Mouse (Mus musculus): ENCODE data around the gene Knstrn.

The Knstrn gene

GRCm38 (mm10) chr2:118899981-118900825 is 86.4 kb downstream of the Knstrn start, which contains the start of gene Bahd1:
Gene Bahd1 (plus strand): TSS chr2:118900377.
- peak; percentile 75 for DNase-seq (ENCODE audit: low spot score)

- DNase-seq (ENCODE audit: low spot score), result no peak
Observed at GRCm38 (mm10) chr2:118900826-118901140, 87.0 kb downstream of the Knstrn start.

- DNase-seq (ENCODE audit: low spot score), result peak; percentile 98
Observed at GRCm38 (mm10) chr2:118901175-118902031, 87.6 kb downstream of the Knstrn start.

GRCm38 (mm10) chr2:118902051-118903025 is 88.5 kb downstream of the Knstrn start:
- DNase-seq (ENCODE audit: low spot score), result peak; percentile 70

GRCm38 (mm10) chr2:118903333-118903741 is 89.5 kb downstream of the Knstrn start:
- DNase-seq (ENCODE audit: low spot score), result peak; percentile 49

Measured in testis, postnatal 10 days (tissue).